Mouse (Mus musculus) liver, embryonic 14.5 days (tissue): Measurements from ENCODE around the gene Gpr137c. TPM values are rescaled to one million over a fixed set of nuclear protein-coding genes. Genes with fewer than 3 reads are reported as not detected.

ENCODE experiments used
- ATAC-seq: fragments of 200-750 bp; cut with Nextera tagmentation; 2 replicates; pipeline ENCODE4 v1.8.0; 2017; ENCODE audit warnings: moderate number of reproducible peaks, mild to moderate bottlenecking, moderate library complexity; ENCODE audit not compliant: insufficient read depth
- DNase-seq, 3 experiments: peaks; one replicate each; pipeline ENCODE4 v3.0.0-alpha.2; 2012 to 2013; ENCODE audit warnings: low read depth in 3 of 3, low spot score in 3 of 3
- H3K27ac ChIP-seq: fragments of 300-500 bp; sonication (generic); 2 replicates; pipeline ENCODE4 v1.5.1; 2014; ENCODE audit warnings: moderate library complexity, mild to moderate bottlenecking, control low read depth, inconsistent platforms
- H3K27me3 ChIP-seq: fragments of 300-500 bp; sonication (generic); 2 replicates; pipeline ENCODE4 v1.6.1; 2014; ENCODE audit warnings: mild to moderate bottlenecking, low read length, moderate library complexity; ENCODE audit not compliant: control insufficient read depth, insufficient read depth
- H3K36me3 ChIP-seq: fragments of 300-500 bp; sonication (generic); replicated peaks from 2 replicates; pipeline ENCODE4 v1.6.1; 2014; ENCODE audit warnings: low read depth; ENCODE audit not compliant: control insufficient read depth, insufficient read depth
- H3K4me1 ChIP-seq, 2 experiments: fragments of 200-500 bp in 1 of 2; fragments of 300-500 bp in 1 of 2; sonication (generic) in 1 of 2; replicated peaks; 2 replicates each; pipeline ENCODE4 v1.6.1; 2012 to 2014; ENCODE audit warnings: antibody characterized with exemption in 1 of 2, inconsistent platforms in 1 of 2, low read length in 1 of 2; ENCODE audit not compliant: control insufficient read depth in 2 of 2, insufficient read depth in 2 of 2
- H3K4me2 ChIP-seq: fragments of 300-500 bp; sonication (generic); 2 replicates; pipeline ENCODE4 v1.6.1; 2014; ENCODE audit warnings: low read depth, mild to moderate bottlenecking, control low read depth, moderate library complexity
- H3K4me3 ChIP-seq, 2 experiments: fragments of 200-500 bp in 1 of 2; fragments of 300-500 bp in 1 of 2; sonication (generic) in 1 of 2; 2 replicates each; pipeline ENCODE4 v1.5.1; 2012 to 2014; ENCODE audit warnings: low read depth in 2 of 2, low read length in 2 of 2, mild to moderate bottlenecking in 2 of 2, control low read depth in 1 of 2, inconsistent platforms in 1 of 2, moderate library complexity in 1 of 2; ENCODE audit not compliant: insufficient read depth in 1 of 2
- H3K9ac ChIP-seq: fragments of 300-500 bp; sonication (generic); replicated peaks from 2 replicates; pipeline ENCODE4 v1.6.1; 2014; ENCODE audit warnings: mild to moderate bottlenecking, control low read depth, moderate library complexity
- H3K9me3 ChIP-seq: fragments of 300-500 bp; sonication (generic); 2 replicates; pipeline ENCODE4 v1.6.1; 2016; ENCODE audit warnings: low read length, mixed read lengths; ENCODE audit not compliant: control insufficient read depth
- CTCF ChIP-seq: IDR thresholded peaks from 2 replicates; pipeline ENCODE4 v1.5.1; 2016; ENCODE audit warnings: antibody characterized with exemption, low read depth, control low read depth
- EP300 ChIP-seq: IDR thresholded peaks from 2 replicates; pipeline ENCODE4 v1.6.1; 2016; ENCODE audit warnings: antibody characterized with exemption, low read depth
- WGBS: fragments of 180-500 bp; shearing (Covaris S2); extraction: QIAGEN DNeasy Blood & Tissue Kit; methylation state at CpG from one replicate; pipeline ENCODE4 v1.1.7; 2014; ENCODE audit not compliant: insufficient replicate concordance; 5-methylcytosine and 5-hydroxymethylcytosine counted together
- polyA plus RNA-seq, 2 experiments: library from polyadenylated mRNA; depleted of rRNA in 1 of 2; stranded (reverse) in 1 of 2; unstranded in 1 of 2; fragments of >200 nt; fragmentation: Nextera tagmentation in 1 of 2; extraction: Ambion mirVana in 1 of 2; gene quantifications; 2 replicates each; pipeline versions ENCODE4 v1.2.1 to v1.2.3; 2012 to 2014

The Gpr137c gene
- polyA plus RNA-seq, 2 experiments = 0.25 to 0.37 TPM

- peaks cover 46 to 52% of the 10 kb centered on the region in 2 experiments for H3K4me1 ChIP-seq
- no peak overlapping the region; the same call in 1 of the 2 replicates for H3K9ac ChIP-seq
- peak; percentile 56 to 68 (median 61) for DNase-seq
- peak; percentile 55; the same call in 1 of the 2 replicates for ATAC-seq
- 17% methylated on average over 3 of the region's 3 CpGs for WGBS
- TF ChIP-seq CTCF = no peak
- TF ChIP-seq EP300 = peak; percentile 89
- peak overlapping the region; percentile 97 for H3K4me2 ChIP-seq
- H3K27ac ChIP-seq = peak overlapping the region; percentile 84
- peak overlapping the region in 1 of 2 experiments; percentile 96; a peak in 2 of 4 replicates for H3K4me3 ChIP-seq
- H3K36me3 ChIP-seq = no peaks in the 10 kb centered on the region
- H3K27me3 ChIP-seq = no peaks in the 10 kb centered on the region
- no peaks in the 10 kb centered on the region for H3K9me3 ChIP-seq
These were observed 99.7 kb downstream of the Gpr137c start for GRCm38 (mm10) chr14:45319237-45319610.

- WGBS = 77% methylated on average over 4 of the region's 4 CpGs
- H3K27ac ChIP-seq = peak overlapping the region; percentile 40
- no peak for ATAC-seq
- H3K4me1 ChIP-seq = peaks cover 46 to 52% of the 10 kb centered on the region in 2 experiments
- H3K9ac ChIP-seq = no peak overlapping the region
- no peaks in the 10 kb centered on the region for H3K27me3 ChIP-seq
- H3K4me2 ChIP-seq = no peak overlapping the region
- H3K4me3 ChIP-seq = no peak overlapping the region
- H3K36me3 ChIP-seq = no peaks in the 10 kb centered on the region
- DNase-seq = no peak
- no peaks in the 10 kb centered on the region for H3K9me3 ChIP-seq
- no peak for TF ChIP-seq EP300
- TF ChIP-seq CTCF = no peak
These were observed 100.6 kb downstream of the Gpr137c start for GRCm38 (mm10) chr14:45320111-45320510.

GRCm38 (mm10) chr14:45321067-45321466 is 101.5 kb downstream of the Gpr137c start:
- ATAC-seq = no peak
- no peaks in the 10 kb centered on the region for H3K27me3 ChIP-seq
- H3K27ac ChIP-seq = peak overlapping the region; percentile 82
- peaks cover 46 to 48% of the 10 kb centered on the region in 2 experiments for H3K4me1 ChIP-seq
- peak overlapping the region; percentile 23; the same call in 1 of the 2 replicates for H3K9ac ChIP-seq
- TF ChIP-seq EP300 (no peak), CTCF (no peak)
- WGBS = 66% methylated on average over 3 of the region's 3 CpGs
- peak overlapping the region; percentile 49 for H3K4me2 ChIP-seq
- no peaks in the 10 kb centered on the region for H3K9me3 ChIP-seq
- no peak overlapping the region for H3K4me3 ChIP-seq
- H3K36me3 ChIP-seq = no peaks in the 10 kb centered on the region
- no peak for DNase-seq

- no peak for TF ChIP-seq CTCF
- TF ChIP-seq EP300 = peak; percentile 91
- Histone ChIP-seq H3K27ac (peak overlapping the region; percentile 82), H3K4me3 (no peak overlapping the region), H3K4me1 (peaks cover 43 to 46% of the 10 kb centered on the region in 2 experiments), H3K36me3 (no peaks in the 10 kb centered on the region), H3K4me2 (peak overlapping the region; percentile 49), H3K9ac (peak overlapping the region; percentile 38), H3K27me3 (no peaks in the 10 kb centered on the region), H3K9me3 (no peaks in the 10 kb centered on the region)
- DNase-seq = peak; percentile 63 to 71 (median 66)
- peak; percentile 36 for ATAC-seq
- 11% methylated on average over 5 of the region's 5 CpGs for WGBS
These were observed 102.1 kb downstream of the Gpr137c start for GRCm38 (mm10) chr14:45321622-45322021.

- H3K27me3 ChIP-seq = no peaks in the 10 kb centered on the region
- H3K4me2 ChIP-seq = peak overlapping the region; percentile 49
- H3K4me1 ChIP-seq = peaks cover 39 to 41% of the 10 kb centered on the region in 2 experiments
- H3K9me3 ChIP-seq = no peaks in the 10 kb centered on the region
- DNase-seq (no peak), ATAC-seq (no peak)
- H3K4me3 ChIP-seq = no peak overlapping the region
- H3K27ac ChIP-seq = peak overlapping the region; percentile 82
- 76% methylated on average over 2 of the region's 2 CpGs for WGBS
- TF ChIP-seq CTCF = no peak
- TF ChIP-seq EP300 = no peak
- no peak overlapping the region; the same call in 1 of the 2 replicates for H3K9ac ChIP-seq
- H3K36me3 ChIP-seq = no peaks in the 10 kb centered on the region
These were observed 102.9 kb downstream of the Gpr137c start for GRCm38 (mm10) chr14:45322450-45322849.
